Comparison of ENCODE assay signal across 17 mouse cellular contexts in genomic region chr15:11295016-11295415, GRCm38 (mm10).
DNase-seq lines count a peak whose midpoint lies in the region; ATAC-seq lines count a peak whose summit lies in the region.
"Had no signal": no experiment of that assay in that cellular context is flagged by ENCODE, and none has a peak within 500 bp of the region (broad histone marks: within the 10 kb centered on the region; RNA-seq: fewer than 3 reads in every experiment).

No protein-coding gene starts in this region.

- H3K36me3 ChIP-seq in forebrain, embryonic 15.5 days, result no peaks in the 10 kb centered on the region
- no peaks in the 10 kb centered on the region for H3K36me3 ChIP-seq in forebrain, embryonic 13.5 days (ENCODE audit: poor library complexity, severe bottlenecking)
- H3K36me3 ChIP-seq: embryonic facial prominence, embryonic 12.5 days; liver, embryonic 13.5 days; stomach, embryonic 15.5 days had no signal

- no peaks in the 10 kb centered on the region for H3K9me3 ChIP-seq in forebrain, embryonic 15.5 days
- no peaks in the 10 kb centered on the region for H3K9me3 ChIP-seq in forebrain, embryonic 13.5 days (replicated peaks)
- H3K9me3 ChIP-seq: embryonic facial prominence, embryonic 12.5 days; liver, embryonic 13.5 days; stomach, embryonic 15.5 days had no signal

- no peaks in the 10 kb centered on the region for H3K4me1 ChIP-seq in forebrain, embryonic 15.5 days
- 0 out of 2 replicates have a peak, but pooled peaks cover 3% of the 10 kb centered on the region for H3K4me1 ChIP-seq in forebrain, embryonic 13.5 days
- H3K4me1 ChIP-seq: liver, embryonic 13.5 days; stomach, embryonic 15.5 days had no signal

- no peak overlapping the region for H3K27ac ChIP-seq in forebrain, embryonic 15.5 days (replicated peaks)
- no peak overlapping the region for H3K27ac ChIP-seq in forebrain, embryonic 13.5 days
- H3K27ac ChIP-seq: embryonic facial prominence, embryonic 12.5 days; liver, embryonic 13.5 days; stomach, embryonic 15.5 days had no signal

- DNase-seq in adrenal gland, adult 2 months, result peak; percentile 11
- no peak for DNase-seq in adrenal gland, adult 18-20 months (ENCODE audit: low spot score in 2 of 2)
- DNase-seq in lung, postnatal 10 days, result peak; percentile 13
- DNase-seq in lung, postnatal 25 days (ENCODE audit: low spot score), result no peak
- DNase-seq in forelimb bud, embryonic 11.5 days (ENCODE audit: low read depth, low spot score), result peak; percentile 27
- DNase-seq in liver, result no peak
- DNase-seq: cerebellum, adult 8-10 months; heart, adult 18-20 months; kidney, adult 9 months; kidney, postnatal 4 days; liver, embryonic 13.5 days; lung, postnatal 14 days had no signal

- no peaks in the 10 kb centered on the region for H3K27me3 ChIP-seq in forebrain, embryonic 15.5 days
- H3K27me3 ChIP-seq in forebrain, embryonic 13.5 days, result no peaks in the 10 kb centered on the region
- H3K27me3 ChIP-seq: embryonic facial prominence, embryonic 12.5 days; liver, embryonic 13.5 days; stomach, embryonic 15.5 days had no signal

- H3K4me3 ChIP-seq in forebrain, embryonic 15.5 days, result no peak overlapping the region
- no peak overlapping the region for H3K4me3 ChIP-seq in forebrain, embryonic 13.5 days
- H3K4me3 ChIP-seq: embryonic facial prominence, embryonic 12.5 days; liver, embryonic 13.5 days; stomach, embryonic 15.5 days had no signal

- peak; percentile 56; the same call in 1 of the 2 replicates for ATAC-seq in forebrain, embryonic 15.5 days (replicated peaks)
- no peak for ATAC-seq in forebrain, embryonic 13.5 days
- ATAC-seq: activated CD4-positive, CD25-positive, alpha-beta regulatory T cell, adult 4 months had no signal

- H3K9ac ChIP-seq in forebrain, embryonic 15.5 days (replicated peaks), result no peak overlapping the region
- no peak overlapping the region for H3K9ac ChIP-seq in forebrain, embryonic 13.5 days
- H3K9ac ChIP-seq: embryonic facial prominence, embryonic 12.5 days; liver, embryonic 13.5 days; stomach, embryonic 15.5 days had no signal

- no peak overlapping the region for H3K4me2 ChIP-seq in forebrain, embryonic 15.5 days (replicated peaks)
- no peak overlapping the region for H3K4me2 ChIP-seq in forebrain, embryonic 13.5 days
- H3K4me2 ChIP-seq: embryonic facial prominence, embryonic 12.5 days; liver, embryonic 13.5 days; stomach, embryonic 15.5 days had no signal

- whole genome bisulfite sequencing in forebrain, embryonic 15.5 days, result 67% methylated on average over 6 of the region's 6 CpGs
- 57% methylated on average over 6 of the region's 6 CpGs for WGBS in forebrain, embryonic 13.5 days

Comparison
In these comparisons a context has a peak if more than half of its experiments do, and no peak if none do; other contexts are left out.
1. DNase-seq: peak in adrenal gland, adult 2 months (single experiment), lung, postnatal 10 days (single experiment) and forelimb bud, embryonic 11.5 days (single experiment); none in adrenal gland, adult 18-20 months (0 of 2), lung, postnatal 25 days (single experiment) and liver (single experiment).